Mouse (Mus musculus): ENCODE data around the gene Per1. TPM values are rescaled to one million over a fixed set of nuclear protein-coding genes. Genes with fewer than 3 reads are reported as not detected.
"Not testable (repeated sequence)": the region's sequence is repeated elsewhere in the genome, so short reads cannot be mapped to it uniquely, and the experiment has no call there.

Gene Per1
- polyA plus RNA-seq, 2 experiments = 19.3 to 22.5 TPM

- H3K4me3 ChIP-seq (replicated peaks; ENCODE audit: low read length) = no peak overlapping the region
- no peak overlapping the region for H3K27ac ChIP-seq (replicated peaks; ENCODE audit: low read depth, low read length)
- no peak for ATAC-seq (ENCODE audit: low FRiP score, low read depth)
Observed at GRCm38 (mm10) chr11:69091566-69092385, 3.2 kb upstream of the Per1 start.

GRCm38 (mm10) chr11:69092386-69092751, 2.6 kb upstream of the Per1 start:
- Histone ChIP-seq H3K4me2 (replicated peaks; ENCODE audit: low read depth, low read length, severe bottlenecking) (no peak overlapping the region), H3K9ac (ENCODE audit: low read depth, low read length, severe bottlenecking) (no peak overlapping the region), H3K36me3 (ENCODE audit: control insufficient read depth, insufficient read depth, low read length) (peaks cover 35% of the 10 kb centered on the region), H3K27me3 (ENCODE audit: control insufficient read depth, insufficient read depth, low read length) (no peaks in the 10 kb centered on the region), H3K4me1 (ENCODE audit: control insufficient read depth, insufficient read depth, low read length) (peaks cover 19% of the 10 kb centered on the region), H3K9me3 (ENCODE audit: control insufficient read depth, low read length) (no peaks in the 10 kb centered on the region), H3K27ac (replicated peaks; ENCODE audit: low read depth, low read length) (no peak overlapping the region), H3K4me3 (replicated peaks; ENCODE audit: low read length) (no peak overlapping the region)
- 2% methylated on average over 3 of the region's 3 CpGs for WGBS
- DNase-seq (ENCODE audit: low spot score) (peak; percentile 52), ATAC-seq (ENCODE audit: low FRiP score, low read depth) (no peak)
- TF ChIP-seq POLR2A (IDR thresholded peaks at IDR 0.05; ENCODE audit: borderline replicate concordance, extremely low read depth, insufficient read depth, insufficient read length) = no peak

More at GRCm38 (mm10) chr11:69091566-69092385, 3.2 kb upstream of the Per1 start:
- no peak for TF ChIP-seq POLR2A (IDR thresholded peaks at IDR 0.05; ENCODE audit: borderline replicate concordance, extremely low read depth, insufficient read depth, insufficient read length)
- Histone ChIP-seq H3K27me3 (ENCODE audit: control insufficient read depth, insufficient read depth, low read length) (no peaks in the 10 kb centered on the region), H3K36me3 (ENCODE audit: control insufficient read depth, insufficient read depth, low read length) (peaks cover 35% of the 10 kb centered on the region), H3K9ac (ENCODE audit: low read depth, low read length, severe bottlenecking) (no peak overlapping the region), H3K9me3 (ENCODE audit: control insufficient read depth, low read length) (no peaks in the 10 kb centered on the region), H3K4me1 (ENCODE audit: control insufficient read depth, insufficient read depth, low read length) (peaks cover 22% of the 10 kb centered on the region), H3K4me2 (replicated peaks; ENCODE audit: low read depth, low read length, severe bottlenecking) (no peak overlapping the region)
- no peak for DNase-seq (ENCODE audit: low spot score)
- 61% methylated on average over 7 of the region's 7 CpGs for WGBS

GRCm38 (mm10) chr11:69092871-69093270, 2.1 kb upstream of the Per1 start:
- peaks cover 24% of the 10 kb centered on the region for H3K4me1 ChIP-seq (ENCODE audit: control insufficient read depth, insufficient read depth, low read length)
- no peak overlapping the region for H3K4me3 ChIP-seq (replicated peaks; ENCODE audit: low read length)
- H3K9me3 ChIP-seq (ENCODE audit: control insufficient read depth, low read length) = no peaks in the 10 kb centered on the region
- H3K36me3 ChIP-seq (ENCODE audit: control insufficient read depth, insufficient read depth, low read length) = peaks cover 35% of the 10 kb centered on the region
- 87% methylated on average over 4 of the region's 4 CpGs for WGBS
- no peak overlapping the region for H3K9ac ChIP-seq (ENCODE audit: low read depth, low read length, severe bottlenecking)
- no peak overlapping the region for H3K4me2 ChIP-seq (replicated peaks; ENCODE audit: low read depth, low read length, severe bottlenecking)
- TF ChIP-seq POLR2A (IDR thresholded peaks at IDR 0.05; ENCODE audit: borderline replicate concordance, extremely low read depth, insufficient read depth, insufficient read length) = no peak
- ATAC-seq (ENCODE audit: low FRiP score, low read depth) (no peak), DNase-seq (ENCODE audit: low spot score) (no peak)
- no peaks in the 10 kb centered on the region for H3K27me3 ChIP-seq (ENCODE audit: control insufficient read depth, insufficient read depth, low read length)
- no peak overlapping the region for H3K27ac ChIP-seq (replicated peaks; ENCODE audit: low read depth, low read length)

- not testable (repeated sequence) for H3K9me3 ChIP-seq (ENCODE audit: control insufficient read depth, low read length); H3K4me2 ChIP-seq (replicated peaks; ENCODE audit: low read depth, low read length, severe bottlenecking)
Observed at GRCm38 (mm10) chr11:69093856-69094255, 1.2 kb upstream of the Per1 start.

GRCm38 (mm10) chr11:69095511-69096231, 654 bp downstream of the Per1 start:
- Histone ChIP-seq H3K36me3 (ENCODE audit: control insufficient read depth, insufficient read depth, low read length) (peaks cover 26% of the 10 kb centered on the region), H3K27me3 (ENCODE audit: control insufficient read depth, insufficient read depth, low read length) (no peaks in the 10 kb centered on the region), H3K4me1 (ENCODE audit: control insufficient read depth, insufficient read depth, low read length) (peaks cover 30% of the 10 kb centered on the region), H3K4me2 (replicated peaks; ENCODE audit: low read depth, low read length, severe bottlenecking) (peak overlapping the region; percentile 60), H3K4me3 (replicated peaks; ENCODE audit: low read length) (peak overlapping the region; percentile 62), H3K27ac (replicated peaks; ENCODE audit: low read depth, low read length) (peak overlapping the region; percentile 89), H3K9ac (ENCODE audit: low read depth, low read length, severe bottlenecking) (peak overlapping the region; percentile 62), H3K9me3 (ENCODE audit: control insufficient read depth, low read length) (no peaks in the 10 kb centered on the region)
- DNase-seq (ENCODE audit: low spot score) (no peak), ATAC-seq (ENCODE audit: low FRiP score, low read depth) (no peak)
- no peak for TF ChIP-seq POLR2A (IDR thresholded peaks at IDR 0.05; ENCODE audit: borderline replicate concordance, extremely low read depth, insufficient read depth, insufficient read length)
- 2% methylated on average over 27 of the region's 27 CpGs for WGBS

More at GRCm38 (mm10) chr11:69093856-69094255, 1.2 kb upstream of the Per1 start:
- not testable (repeated sequence) for H3K9ac ChIP-seq (ENCODE audit: low read depth, low read length, severe bottlenecking); H3K4me3 ChIP-seq (replicated peaks; ENCODE audit: low read length); H3K27ac ChIP-seq (replicated peaks; ENCODE audit: low read depth, low read length); ATAC-seq (ENCODE audit: low FRiP score, low read depth); DNase-seq (ENCODE audit: low spot score); H3K27me3 ChIP-seq (ENCODE audit: control insufficient read depth, insufficient read depth, low read length)
- peaks cover 33% of the 10 kb centered on the region for H3K4me1 ChIP-seq (ENCODE audit: control insufficient read depth, insufficient read depth, low read length)
- peaks cover 35% of the 10 kb centered on the region for H3K36me3 ChIP-seq (ENCODE audit: control insufficient read depth, insufficient read depth, low read length)
- 88% methylated on average over 7 of the region's 7 CpGs for WGBS

Measured in limb, embryonic 14.5 days (tissue).